Mouse (Mus musculus): ENCODE results near the gene Slc6a5. TPM values are rescaled to one million over a fixed set of nuclear protein-coding genes. Genes with fewer than 3 reads are reported as not detected.
A peak's percentile ranks its signal among the peaks of the same experiment; 100 is the strongest.

Gene Slc6a5
- polyA plus RNA-seq, 1 experiment from 2014 or later: 13.0 TPM

GRCm38 (mm10) chr7:49953546-49954181 is 43.7 kb downstream of the Slc6a5 start:
- Histone ChIP-seq H3K4me2 (no peak overlapping the region), H3K36me3 (peaks cover 16% of the 10 kb centered on the region), H3K4me3 (no peak overlapping the region), H3K4me1 (replicated peaks) (0 out of 2 replicates have a peak, but pooled peaks cover 7% of the 10 kb centered on the region), H3K27ac (no peak overlapping the region), H3K9ac (no peak overlapping the region), H3K9me3 (no peaks in the 10 kb centered on the region), H3K27me3 (0 out of 2 replicates have a peak, but pooled peaks cover 5% of the 10 kb centered on the region)
- no peak for ATAC-seq (ENCODE audit: low FRiP score)
- WGBS: 53% methylated on average over 4 of the region's 4 CpGs

- peaks cover 17% of the 10 kb centered on the region for H3K36me3 ChIP-seq
- H3K9ac ChIP-seq: no peak overlapping the region
- H3K27me3 ChIP-seq: 0 out of 2 replicates have a peak, but pooled peaks cover 5% of the 10 kb centered on the region
- no peak overlapping the region for H3K4me2 ChIP-seq
- H3K4me1 ChIP-seq (replicated peaks): 0 out of 2 replicates have a peak, but pooled peaks cover 7% of the 10 kb centered on the region
- no peaks in the 10 kb centered on the region for H3K9me3 ChIP-seq
- no peak overlapping the region for H3K4me3 ChIP-seq
- no peak for ATAC-seq (ENCODE audit: low FRiP score)
- no peak overlapping the region; the same call in 1 of the 2 replicates for H3K27ac ChIP-seq
- 65% methylated on average over 7 of the region's 7 CpGs for WGBS
These were observed 44.9 kb downstream of the Slc6a5 start for GRCm38 (mm10) chr7:49954834-49955233.

- peaks cover 3% of the 10 kb centered on the region for H3K36me3 ChIP-seq
- H3K4me2 ChIP-seq: no peak overlapping the region
- H3K9me3 ChIP-seq: no peaks in the 10 kb centered on the region
- 0 out of 2 replicates have a peak, but pooled peaks cover 7% of the 10 kb centered on the region for H3K4me1 ChIP-seq (replicated peaks)
- no peak overlapping the region for H3K9ac ChIP-seq
- ATAC-seq (ENCODE audit: low FRiP score): no peak
- no peaks in the 10 kb centered on the region for H3K27me3 ChIP-seq
- H3K27ac ChIP-seq: no peak overlapping the region
- 72% methylated on average over 3 of the region's 3 CpGs for WGBS
- no peak overlapping the region for H3K4me3 ChIP-seq
These were observed 47.2 kb downstream of the Slc6a5 start for GRCm38 (mm10) chr7:49957142-49957541.

DNA sequence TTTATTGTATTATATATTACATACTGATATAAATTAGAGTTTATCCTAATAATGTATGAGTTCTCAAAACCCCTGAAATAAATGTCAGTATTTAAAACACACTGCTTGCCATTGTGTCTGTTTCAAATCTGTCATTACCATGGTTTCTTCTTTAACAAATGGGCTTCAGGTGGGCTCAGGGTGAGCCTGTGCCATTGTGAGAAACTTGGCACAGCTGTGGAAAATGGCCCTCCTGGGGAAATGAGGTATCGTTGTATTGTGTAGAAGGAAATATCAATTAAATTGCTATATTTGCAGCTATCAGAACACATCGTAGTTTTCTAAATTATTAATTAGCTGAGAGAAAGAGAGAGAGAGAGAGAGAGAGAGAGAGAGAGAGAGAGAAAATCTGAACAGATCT is 53.8 kb downstream of the Slc6a5 start:
- H3K4me1 ChIP-seq (replicated peaks): peaks cover 4% of the 10 kb centered on the region
- H3K36me3 ChIP-seq: peaks cover 2% of the 10 kb centered on the region; the same call in 1 of the 2 replicates
- H3K4me2 ChIP-seq: no peak overlapping the region
- no peak overlapping the region for H3K4me3 ChIP-seq
- no peaks in the 10 kb centered on the region for H3K9me3 ChIP-seq
- H3K27me3 ChIP-seq: no peaks in the 10 kb centered on the region
- ATAC-seq (ENCODE audit: low FRiP score): no peak
- no peak overlapping the region for H3K27ac ChIP-seq
- no peak overlapping the region for H3K9ac ChIP-seq
- WGBS: 41% methylated on average over 2 of the region's 2 CpGs

DNA sequence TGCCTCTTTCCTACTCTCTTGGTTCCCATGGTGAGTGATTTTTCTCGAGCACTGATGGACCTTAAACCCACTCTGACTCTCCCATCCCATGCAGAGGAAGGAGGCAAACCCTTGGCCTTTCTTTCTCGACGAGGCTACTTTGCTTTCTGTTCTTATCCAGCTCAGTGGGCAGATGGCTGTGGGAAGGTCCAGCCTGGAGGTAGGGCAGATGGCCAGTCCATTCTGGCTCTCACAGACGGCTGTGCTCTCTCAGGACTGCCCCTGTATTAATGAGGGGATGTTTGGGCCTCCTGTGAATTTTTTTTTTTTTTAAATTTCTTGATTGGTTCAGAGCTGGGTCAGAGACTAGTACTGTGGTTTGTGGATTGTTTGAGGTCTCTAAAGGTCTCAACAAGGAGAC is 59.6 kb downstream of the Slc6a5 start:
- no peak overlapping the region for H3K4me2 ChIP-seq
- H3K4me3 ChIP-seq: no peak overlapping the region
- peaks cover 5% of the 10 kb centered on the region for H3K4me1 ChIP-seq (replicated peaks)
- no peak overlapping the region for H3K9ac ChIP-seq
- no peak overlapping the region for H3K27ac ChIP-seq
- ATAC-seq (ENCODE audit: low FRiP score): no peak
- H3K36me3 ChIP-seq: no peaks in the 10 kb centered on the region
- peaks cover 25% of the 10 kb centered on the region for H3K27me3 ChIP-seq
- H3K9me3 ChIP-seq: no peaks in the 10 kb centered on the region
- WGBS: 38% methylated on average over 4 of the region's 4 CpGs

DNA sequence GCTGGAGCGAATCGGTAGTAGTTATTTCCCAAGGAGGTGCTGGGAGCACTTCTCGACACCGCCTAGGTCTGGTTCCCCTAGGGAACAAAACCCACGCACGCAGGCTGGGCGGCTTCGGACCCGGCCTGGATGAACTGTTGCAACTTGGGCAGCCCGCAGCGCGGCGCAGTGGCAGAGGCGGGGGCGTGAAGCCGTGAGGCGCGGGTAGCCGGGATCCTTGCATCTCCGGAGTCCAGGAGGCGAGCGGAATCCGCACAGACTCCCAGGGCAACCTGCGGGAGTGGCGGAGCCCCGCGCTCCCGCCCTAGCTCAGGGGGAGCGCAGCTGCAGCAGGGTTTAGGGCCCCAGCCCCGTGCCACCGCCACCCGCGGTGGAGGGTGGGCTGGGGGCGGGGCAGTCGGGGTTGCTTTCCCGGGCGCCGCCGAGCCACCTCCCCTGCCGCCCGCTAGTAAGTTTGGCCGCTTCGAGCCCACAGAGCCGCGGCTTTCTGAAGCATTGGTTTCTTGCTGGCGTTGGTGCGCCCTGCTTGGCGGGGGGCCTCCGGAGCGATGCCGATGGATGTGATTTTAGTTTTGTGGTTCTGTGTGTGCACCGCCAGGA is 65.0 kb downstream of the Slc6a5 start, which contains the start of gene Nell1:
TSS of gene Nell1 (plus strand) at position 24 of the 600 bp plus-strand sequence.
- peaks cover 75% of the 10 kb centered on the region for H3K27me3 ChIP-seq
- H3K4me2 ChIP-seq: peak within 1 kb of the TSS; percentile 92
- H3K27ac ChIP-seq: peak within 1 kb of the TSS; percentile 62
- peak; percentile 65 for ATAC-seq (ENCODE audit: low FRiP score)
- H3K36me3 ChIP-seq: no peaks in the 10 kb centered on the region
- peak within 1 kb of the TSS; percentile 56 for H3K4me3 ChIP-seq
- WGBS: under 1% methylated on average over 52 of the region's 52 CpGs
- H3K9ac ChIP-seq: peak within 1 kb of the TSS; percentile 75
- peaks cover 23% of the 10 kb centered on the region for H3K4me1 ChIP-seq (replicated peaks)
- no peaks in the 10 kb centered on the region for H3K9me3 ChIP-seq

DNA sequence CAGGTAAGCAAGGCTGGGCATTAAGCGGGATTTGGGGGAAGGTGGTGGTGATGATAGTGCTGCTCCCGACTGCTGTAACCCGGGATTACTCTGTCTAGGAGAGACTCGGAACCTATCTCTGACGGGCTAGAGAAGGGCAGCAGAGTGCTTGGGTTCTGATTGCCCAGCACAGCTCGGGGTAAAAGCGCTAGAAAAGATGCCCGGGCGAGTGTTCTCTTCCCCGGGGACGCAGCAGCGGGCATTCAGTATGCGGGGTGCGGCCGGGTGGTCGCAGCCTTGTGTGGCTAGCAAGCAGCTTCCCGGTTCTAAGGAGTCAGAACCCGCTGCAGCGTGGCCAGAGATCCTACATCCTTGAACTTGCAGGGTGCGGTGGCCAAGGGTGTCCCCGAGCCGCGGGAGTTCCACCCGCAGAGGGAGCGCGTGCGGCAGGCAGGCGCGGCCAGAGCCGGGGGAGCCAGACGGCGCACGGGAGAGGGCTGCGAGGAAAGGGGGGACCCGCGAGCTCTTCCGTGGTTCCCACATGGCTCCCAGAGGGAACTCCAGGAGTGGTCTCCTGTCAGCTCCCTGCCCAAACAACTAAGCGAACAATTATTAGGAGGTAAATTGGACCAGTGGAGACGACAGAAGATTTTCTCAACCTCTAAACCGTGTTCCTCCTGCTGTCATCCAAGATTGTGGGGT is 65.6 kb downstream of the Slc6a5 start:
- Histone ChIP-seq H3K36me3 (no peaks in the 10 kb centered on the region), H3K9me3 (no peaks in the 10 kb centered on the region), H3K4me3 (peak overlapping the region; percentile 56), H3K4me2 (peak overlapping the region; percentile 92), H3K27ac (peak overlapping the region; percentile 62), H3K4me1 (replicated peaks) (peaks cover 23% of the 10 kb centered on the region), H3K27me3 (peaks cover 81% of the 10 kb centered on the region), H3K9ac (peak overlapping the region; percentile 75)
- under 1% methylated on average over 40 of the region's 40 CpGs for WGBS
- peak; percentile 63 for ATAC-seq (ENCODE audit: low FRiP score)

GRCm38 (mm10) chr7:49981511-49982227 is 71.7 kb downstream of the Slc6a5 start:
- H3K4me3 ChIP-seq: no peak overlapping the region
- no peak overlapping the region for H3K4me2 ChIP-seq
- no peak overlapping the region for H3K27ac ChIP-seq
- WGBS: 12% methylated on average over 9 of the region's 9 CpGs
- no peaks in the 10 kb centered on the region; the same call in 1 of the 2 replicates for H3K4me1 ChIP-seq (replicated peaks)
- ATAC-seq (ENCODE audit: low FRiP score): no peak
- peaks cover 61% of the 10 kb centered on the region for H3K27me3 ChIP-seq
- no peak overlapping the region for H3K9ac ChIP-seq
- H3K36me3 ChIP-seq: no peaks in the 10 kb centered on the region
- no peaks in the 10 kb centered on the region for H3K9me3 ChIP-seq

DNA sequence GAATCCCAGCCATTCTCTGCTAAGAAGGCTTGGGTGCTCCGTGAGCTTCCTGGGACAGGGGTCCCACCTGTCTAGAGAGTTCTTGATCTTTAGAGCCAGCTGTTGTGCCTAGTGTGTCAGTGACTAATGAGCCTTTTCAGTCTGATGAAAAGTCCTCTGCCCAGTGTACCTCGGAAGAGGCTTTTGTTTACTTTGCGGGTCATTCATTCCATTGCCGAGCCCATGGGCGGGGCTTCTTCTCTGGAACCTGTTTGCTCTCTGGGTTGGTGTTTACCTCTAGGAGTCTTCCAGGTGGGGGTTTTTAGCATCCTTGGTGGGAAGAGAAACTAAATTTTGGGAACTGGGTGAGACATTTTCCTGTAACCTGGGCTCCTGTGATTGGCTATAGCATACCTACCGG is 74.8 kb downstream of the Slc6a5 start:
- H3K4me3 ChIP-seq: no peak overlapping the region
- ATAC-seq (ENCODE audit: low FRiP score): no peak
- H3K9me3 ChIP-seq: no peaks in the 10 kb centered on the region
- H3K27ac ChIP-seq: no peak overlapping the region
- no peak overlapping the region for H3K9ac ChIP-seq
- H3K27me3 ChIP-seq: peaks cover 31% of the 10 kb centered on the region
- no peak overlapping the region for H3K4me2 ChIP-seq
- H3K4me1 ChIP-seq (replicated peaks): no peaks in the 10 kb centered on the region; the same call in 1 of the 2 replicates
- WGBS: 25% methylated on average over 6 of the region's 6 CpGs
- no peaks in the 10 kb centered on the region for H3K36me3 ChIP-seq

DNA sequence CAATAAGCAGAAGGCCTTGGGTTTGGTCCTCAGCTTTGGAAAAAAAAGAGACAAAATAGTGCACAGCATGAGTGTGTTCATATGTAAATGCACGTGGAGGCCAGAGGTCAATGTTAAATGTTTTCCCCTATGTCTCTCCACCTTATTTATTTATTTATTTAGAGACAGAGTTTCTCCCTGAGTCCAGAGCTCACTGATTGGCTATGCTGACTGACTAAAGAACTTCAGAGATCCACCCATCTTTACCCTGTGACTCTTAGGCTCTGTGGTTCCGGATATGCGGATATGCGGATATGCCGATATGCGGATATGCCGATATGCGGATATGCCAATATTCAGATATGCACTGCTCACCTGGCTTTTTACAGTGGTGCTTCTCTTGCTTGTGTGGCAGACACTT is 76.0 kb downstream of the Slc6a5 start:
- no peak overlapping the region for H3K4me2 ChIP-seq
- no peak overlapping the region for H3K4me3 ChIP-seq
- no peak overlapping the region for H3K27ac ChIP-seq
- no peak for ATAC-seq (ENCODE audit: low FRiP score)
- no peaks in the 10 kb centered on the region for H3K36me3 ChIP-seq
- no peaks in the 10 kb centered on the region for H3K9me3 ChIP-seq
- H3K4me1 ChIP-seq (replicated peaks): no peaks in the 10 kb centered on the region; the same call in 1 of the 2 replicates
- no peak overlapping the region for H3K9ac ChIP-seq
- WGBS: 91% methylated on average over 8 of the region's 8 CpGs
- peaks cover 20% of the 10 kb centered on the region for H3K27me3 ChIP-seq

DNA sequence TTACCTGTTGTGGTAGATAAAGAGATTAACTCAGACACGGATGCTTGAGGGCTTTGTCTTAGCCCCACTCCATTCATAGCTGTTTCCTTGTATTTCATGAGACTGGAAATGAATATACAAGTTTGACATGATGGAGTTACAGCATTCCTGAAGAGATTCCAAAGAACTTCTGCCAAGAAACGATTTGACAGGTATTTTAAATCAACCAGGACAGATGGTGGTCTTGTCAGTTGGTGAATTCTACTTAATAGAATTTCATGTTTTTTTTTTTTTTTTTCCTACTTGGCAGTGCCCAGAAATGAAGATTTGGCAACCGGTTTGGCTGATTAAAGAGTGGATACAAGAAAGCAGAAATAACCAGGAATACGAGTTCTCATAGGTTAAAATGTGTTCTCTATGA is 89.4 kb downstream of the Slc6a5 start:
- WGBS: 85% methylated on average over 4 of the region's 4 CpGs
- H3K9ac ChIP-seq: no peak overlapping the region

DNA sequence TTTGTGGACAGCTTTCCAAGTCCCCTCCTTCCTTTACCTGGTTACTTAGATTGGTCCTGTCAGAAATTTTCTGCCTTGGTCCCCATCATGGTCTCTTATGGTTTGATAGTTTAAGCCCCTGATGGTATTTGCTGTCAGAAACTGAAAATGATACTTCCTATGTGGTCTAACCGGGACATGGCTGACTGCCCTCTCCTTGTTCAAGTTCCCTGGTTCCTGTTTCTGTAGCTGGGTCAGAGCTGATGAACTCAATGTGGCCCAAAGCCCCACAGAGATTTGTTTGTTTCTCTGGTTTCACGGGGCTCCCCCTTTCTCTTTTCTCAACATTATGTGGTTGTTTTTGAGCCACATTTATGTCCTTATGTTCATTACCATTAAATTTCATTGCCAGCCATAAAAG is 95.3 kb downstream of the Slc6a5 start:
- WGBS: 68% methylated on average over 2 of the region's 2 CpGs
- H3K27me3 ChIP-seq: no peaks in the 10 kb centered on the region
- no peaks in the 10 kb centered on the region for H3K9me3 ChIP-seq
- H3K27ac ChIP-seq: no peak overlapping the region
- H3K9ac ChIP-seq: no peak overlapping the region
- no peaks in the 10 kb centered on the region for H3K4me1 ChIP-seq (replicated peaks)
- no peak overlapping the region for H3K4me2 ChIP-seq
- H3K4me3 ChIP-seq: no peak overlapping the region
- ATAC-seq (ENCODE audit: low FRiP score): no peak
- H3K36me3 ChIP-seq: no peaks in the 10 kb centered on the region

More for the DNA sequence above, 89.4 kb downstream of the Slc6a5 start:
- no peak overlapping the region for H3K27ac ChIP-seq
- ATAC-seq (ENCODE audit: low FRiP score): no peak
- no peak overlapping the region for H3K4me2 ChIP-seq
- no peaks in the 10 kb centered on the region for H3K27me3 ChIP-seq
- no peaks in the 10 kb centered on the region for H3K4me1 ChIP-seq (replicated peaks)
- H3K9me3 ChIP-seq: no peaks in the 10 kb centered on the region
- no peaks in the 10 kb centered on the region for H3K36me3 ChIP-seq
- H3K4me3 ChIP-seq: no peak overlapping the region

Measured in hindbrain, embryonic 13.5 days (tissue).